Mouse (Mus musculus) liver, embryonic 14.5 days (tissue): Measurements from ENCODE around the gene Fmnl2. TPM values are rescaled to one million over a fixed set of nuclear protein-coding genes. Genes with fewer than 3 reads are reported as not detected.

Experiments used
- ATAC-seq: fragments of 200-750 bp; cut with Nextera tagmentation; 2 replicates; pipeline ENCODE4 v1.8.0; 2017; ENCODE audit warnings: moderate number of reproducible peaks, mild to moderate bottlenecking, moderate library complexity; ENCODE audit not compliant: insufficient read depth
- DNase-seq, 3 experiments: peaks; one replicate each; pipeline ENCODE4 v3.0.0-alpha.2; 2012 to 2013; ENCODE audit warnings: low read depth in 3 of 3, low spot score in 3 of 3
- H3K27ac ChIP-seq: fragments of 300-500 bp; sonication (generic); 2 replicates; pipeline ENCODE4 v1.5.1; 2014; ENCODE audit warnings: moderate library complexity, mild to moderate bottlenecking, control low read depth, inconsistent platforms
- H3K27me3 ChIP-seq: fragments of 300-500 bp; sonication (generic); 2 replicates; pipeline ENCODE4 v1.6.1; 2014; ENCODE audit warnings: mild to moderate bottlenecking, low read length, moderate library complexity; ENCODE audit not compliant: control insufficient read depth, insufficient read depth
- H3K36me3 ChIP-seq: fragments of 300-500 bp; sonication (generic); replicated peaks from 2 replicates; pipeline ENCODE4 v1.6.1; 2014; ENCODE audit warnings: low read depth; ENCODE audit not compliant: control insufficient read depth, insufficient read depth
- H3K4me1 ChIP-seq, 2 experiments: fragments of 200-500 bp in 1 of 2; fragments of 300-500 bp in 1 of 2; sonication (generic) in 1 of 2; replicated peaks; 2 replicates each; pipeline ENCODE4 v1.6.1; 2012 to 2014; ENCODE audit warnings: antibody characterized with exemption in 1 of 2, inconsistent platforms in 1 of 2, low read length in 1 of 2; ENCODE audit not compliant: control insufficient read depth in 2 of 2, insufficient read depth in 2 of 2
- H3K4me2 ChIP-seq: fragments of 300-500 bp; sonication (generic); 2 replicates; pipeline ENCODE4 v1.6.1; 2014; ENCODE audit warnings: low read depth, mild to moderate bottlenecking, control low read depth, moderate library complexity
- H3K4me3 ChIP-seq, 2 experiments: fragments of 200-500 bp in 1 of 2; fragments of 300-500 bp in 1 of 2; sonication (generic) in 1 of 2; 2 replicates each; pipeline ENCODE4 v1.5.1; 2012 to 2014; ENCODE audit warnings: low read depth in 2 of 2, low read length in 2 of 2, mild to moderate bottlenecking in 2 of 2, control low read depth in 1 of 2, inconsistent platforms in 1 of 2, moderate library complexity in 1 of 2; ENCODE audit not compliant: insufficient read depth in 1 of 2
- H3K9ac ChIP-seq: fragments of 300-500 bp; sonication (generic); replicated peaks from 2 replicates; pipeline ENCODE4 v1.6.1; 2014; ENCODE audit warnings: mild to moderate bottlenecking, control low read depth, moderate library complexity
- H3K9me3 ChIP-seq: fragments of 300-500 bp; sonication (generic); 2 replicates; pipeline ENCODE4 v1.6.1; 2016; ENCODE audit warnings: low read length, mixed read lengths; ENCODE audit not compliant: control insufficient read depth
- CTCF ChIP-seq: IDR thresholded peaks from 2 replicates; pipeline ENCODE4 v1.5.1; 2016; ENCODE audit warnings: antibody characterized with exemption, low read depth, control low read depth
- EP300 ChIP-seq: IDR thresholded peaks from 2 replicates; pipeline ENCODE4 v1.6.1; 2016; ENCODE audit warnings: antibody characterized with exemption, low read depth
- WGBS: fragments of 180-500 bp; shearing (Covaris S2); extraction: QIAGEN DNeasy Blood & Tissue Kit; methylation state at CpG from one replicate; pipeline ENCODE4 v1.1.7; 2014; ENCODE audit not compliant: insufficient replicate concordance; 5-methylcytosine and 5-hydroxymethylcytosine counted together
- polyA plus RNA-seq, 2 experiments: library from polyadenylated mRNA; depleted of rRNA in 1 of 2; stranded (reverse) in 1 of 2; unstranded in 1 of 2; fragments of >200 nt; fragmentation: Nextera tagmentation in 1 of 2; extraction: Ambion mirVana in 1 of 2; gene quantifications; 2 replicates each; pipeline versions ENCODE4 v1.2.1 to v1.2.3; 2012 to 2014

Gene Fmnl2
- polyA plus RNA-seq, 2 experiments, result 0.39 to 0.79 TPM

GRCm38 (mm10) chr2:52903228-52903963 lies 45.7 kb downstream of the Fmnl2 start:
- no peak overlapping the region for H3K27ac ChIP-seq
- ATAC-seq (no peak), DNase-seq (no peak)
- H3K36me3 ChIP-seq, result no peaks in the 10 kb centered on the region
- no peak overlapping the region for H3K4me2 ChIP-seq
- no peaks in the 10 kb centered on the region for H3K27me3 ChIP-seq
- peaks cover 0 to 12% of the 10 kb centered on the region in 2 experiments; a peak in 2 of 4 replicates for H3K4me1 ChIP-seq
- no peak overlapping the region for H3K9ac ChIP-seq
- no peaks in the 10 kb centered on the region for H3K9me3 ChIP-seq
- 43% methylated on average over 8 of the region's 8 CpGs for WGBS
- TF ChIP-seq CTCF (no peak), EP300 (no peak)
- H3K4me3 ChIP-seq, result no peak overlapping the region

GRCm38 (mm10) chr2:52904526-52904925 lies 46.9 kb downstream of the Fmnl2 start:
- no peaks in the 10 kb centered on the region for H3K27me3 ChIP-seq
- H3K4me2 ChIP-seq, result no peak overlapping the region
- H3K27ac ChIP-seq, result no peak overlapping the region
- no peak overlapping the region for H3K4me3 ChIP-seq
- DNase-seq (no peak), ATAC-seq (no peak)
- no peaks in the 10 kb centered on the region for H3K9me3 ChIP-seq
- H3K4me1 ChIP-seq, result peaks cover 0 to 12% of the 10 kb centered on the region in 2 experiments; a peak in 2 of 4 replicates
- H3K9ac ChIP-seq, result no peak overlapping the region
- H3K36me3 ChIP-seq, result no peaks in the 10 kb centered on the region
- WGBS, result 57% methylated on average over 5 of the region's 5 CpGs
- TF ChIP-seq CTCF (no peak), EP300 (no peak)

GRCm38 (mm10) chr2:52913311-52913710 lies 55.7 kb downstream of the Fmnl2 start:
- Histone ChIP-seq H3K4me2 (no peak overlapping the region), H3K36me3 (no peaks in the 10 kb centered on the region), H3K27me3 (no peaks in the 10 kb centered on the region), H3K27ac (no peak overlapping the region), H3K4me1 (no peaks in the 10 kb centered on the region; a peak in 1 of 4 replicates), H3K9me3 (no peaks in the 10 kb centered on the region), H3K9ac (no peak overlapping the region), H3K4me3 (no peak overlapping the region)
- TF ChIP-seq EP300, result no peak
- TF ChIP-seq CTCF, result no peak
- no peak for ATAC-seq
- 21% methylated on average over 2 of the region's 2 CpGs for WGBS
- DNase-seq, result no peak

GRCm38 (mm10) chr2:52913746-52914145 lies 56.1 kb downstream of the Fmnl2 start:
- Histone ChIP-seq H3K27me3 (no peaks in the 10 kb centered on the region), H3K4me2 (no peak overlapping the region), H3K4me3 (no peak overlapping the region), H3K9me3 (no peaks in the 10 kb centered on the region), H3K4me1 (no peaks in the 10 kb centered on the region; a peak in 1 of 4 replicates), H3K36me3 (no peaks in the 10 kb centered on the region), H3K27ac (no peak overlapping the region), H3K9ac (no peak overlapping the region)
- 24% methylated on average over 5 of the region's 5 CpGs for WGBS
- TF ChIP-seq EP300, result no peak
- no peak for TF ChIP-seq CTCF
- ATAC-seq (no peak), DNase-seq (no peak)

- ATAC-seq, result no peak
- no peak for TF ChIP-seq EP300
- no peak for TF ChIP-seq CTCF
- no peaks in the 10 kb centered on the region for H3K9me3 ChIP-seq
- no peak overlapping the region for H3K4me2 ChIP-seq
- no peak overlapping the region for H3K9ac ChIP-seq
- no peak overlapping the region for H3K4me3 ChIP-seq
- no peak overlapping the region for H3K27ac ChIP-seq
- WGBS, result 65% methylated on average over 5 of the region's 5 CpGs
- no peaks in the 10 kb centered on the region for H3K36me3 ChIP-seq
- DNase-seq, result no peak
- H3K4me1 ChIP-seq, result no peaks in the 10 kb centered on the region; a peak in 1 of 4 replicates
- H3K27me3 ChIP-seq, result no peaks in the 10 kb centered on the region
These were observed 57.9 kb downstream of the Fmnl2 start for GRCm38 (mm10) chr2:52915536-52915935.
